Mouse (Mus musculus) neutrophil, adult 83 days (primary cell): ENCODE measurements around the gene Krtap8-1. TPM values are rescaled to one million over a fixed set of nuclear protein-coding genes. Genes with fewer than 3 reads are reported as not detected.

Experiments used
- total RNA-seq, 2 experiments: library from RNA; stranded (reverse); gene quantifications; one replicate each; pipeline ENCODE4 v1.2.4; 2023

Gene Krtap8-1
- not detected for total RNA-seq

GRCm38 (mm10) chr16:89487852-89488251, at the start of gene Krtap8-1:
Gene Krtap8-1, minus strand, starts transcription at chr16:89487952.

GRCm38 (mm10) chr16:89508223-89508622, 20.5 kb upstream of the Krtap8-1 start, which contains the start of gene Krtap7-1:
Gene Krtap7-1, minus strand, starts transcription at chr16:89508323.

Other genes starting within 250 kb of the Krtap8-1 start
- gene Krtap21-1, start 84.1 kb downstream of the Krtap8-1 start, total RNA-seq = not detected
- not detected for gene Krtap6-2, start 67.8 kb downstream of the Krtap8-1 start, total RNA-seq
- gene Krtap7-1, start 20.4 kb upstream of the Krtap8-1 start, total RNA-seq = not detected
- not detected for gene Krtap11-1, start 83.2 kb upstream of the Krtap8-1 start, total RNA-seq